Mouse (Mus musculus) testis, adult 2 months (tissue): Measurements from ENCODE around the gene Xkr7.

Experiments
- CTCF ChIP-seq: fragments of 200-500 bp; IDR thresholded peaks from 2 replicates; pipeline ENCODE4 v1.5.1; 2012; ENCODE audit warnings: low read depth, mild to moderate bottlenecking, inconsistent platforms, low read length, moderate library complexity; ENCODE audit not compliant: control insufficient read depth, insufficient read depth, insufficient replicate concordance
- POLR2A ChIP-seq: fragments of 200-500 bp; IDR thresholded peaks from 2 replicates; pipeline ENCODE4 v1.6.1; 2012; ENCODE audit warnings: low read depth, mild to moderate bottlenecking, inconsistent platforms, low read length, moderate library complexity; ENCODE audit not compliant: control insufficient read depth

DNA sequence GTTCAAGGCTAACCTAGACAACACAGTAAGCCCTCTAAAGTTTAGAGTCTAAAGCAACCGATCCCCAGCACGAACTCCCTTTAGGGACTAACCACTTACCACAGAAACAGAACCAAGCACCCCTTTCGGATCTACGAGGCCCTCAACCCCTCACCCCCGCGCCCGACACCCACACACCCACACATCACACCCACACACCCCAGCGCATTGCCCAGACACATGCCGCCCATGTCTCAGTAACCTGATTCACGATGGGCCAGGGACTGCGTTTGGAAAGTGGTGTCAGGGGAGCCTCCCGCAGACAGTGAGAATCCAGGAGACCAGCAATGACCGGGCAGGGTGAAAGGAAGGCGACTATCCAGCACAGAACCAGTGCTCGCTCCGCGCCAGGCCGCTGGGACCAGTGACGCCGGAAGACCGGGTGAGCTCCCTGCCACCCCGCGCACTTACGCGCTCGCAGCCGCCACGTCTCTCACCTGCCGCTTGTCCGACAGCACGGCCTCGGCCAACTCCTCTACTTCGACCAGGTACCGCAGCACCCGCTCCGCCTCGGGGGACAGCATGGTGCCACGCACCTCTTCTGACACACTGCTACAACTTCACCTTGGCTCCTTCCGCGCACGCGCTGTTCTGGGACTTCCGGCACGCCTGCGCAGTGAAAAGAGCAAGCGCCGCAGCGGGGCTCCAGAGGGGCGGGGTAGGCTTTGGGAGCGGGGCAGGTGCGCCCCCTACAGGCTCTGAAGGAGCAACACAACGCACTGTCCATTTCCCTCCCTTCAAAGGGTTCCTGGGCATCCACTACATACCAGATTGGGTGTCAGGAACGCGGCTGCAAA is 16.7 kb upstream of the Xkr7 start, which contains the start of gene Pdrg1:
- TF ChIP-seq CTCF (peak; percentile 94), POLR2A (peak; percentile 86)
